Mouse (Mus musculus): ENCODE data around the gene Pdss2.
"Not testable (repeated sequence)": the region's sequence is repeated elsewhere in the genome, so short reads cannot be mapped to it uniquely, and the experiment has no call there.

Gene Pdss2

GRCm38 (mm10) chr10:43373035-43373434, 151.7 kb downstream of the Pdss2 start:
- no peak for DNase-seq (ENCODE audit: low read depth, low spot score)

GRCm38 (mm10) chr10:43373666-43374065, 152.4 kb downstream of the Pdss2 start:
- no peak for DNase-seq (ENCODE audit: low read depth, low spot score)

- DNase-seq (ENCODE audit: low read depth, low spot score): peak; percentile 19
These were observed 154.0 kb downstream of the Pdss2 start for GRCm38 (mm10) chr10:43375286-43375685.

GRCm38 (mm10) chr10:43376749-43377148, 155.5 kb downstream of the Pdss2 start:
- no peak for DNase-seq (ENCODE audit: low read depth, low spot score)

GRCm38 (mm10) chr10:43378279-43378678, 157.0 kb downstream of the Pdss2 start:
- peak; percentile 40 for DNase-seq (ENCODE audit: low read depth, low spot score)

- no peak for DNase-seq (ENCODE audit: low read depth, low spot score)
These were observed 157.7 kb downstream of the Pdss2 start for GRCm38 (mm10) chr10:43378732-43379644.

- DNase-seq (ENCODE audit: low read depth, low spot score): no peak
These were observed 161.4 kb downstream of the Pdss2 start for GRCm38 (mm10) chr10:43382660-43383059.

- DNase-seq (ENCODE audit: low read depth, low spot score): no peak
These were observed 163.3 kb downstream of the Pdss2 start for GRCm38 (mm10) chr10:43384623-43385022.

GRCm38 (mm10) chr10:43392921-43393320, 171.6 kb downstream of the Pdss2 start:
- DNase-seq (ENCODE audit: low read depth, low spot score): no peak

- no peak for DNase-seq (ENCODE audit: low read depth, low spot score)
These were observed 172.5 kb downstream of the Pdss2 start for GRCm38 (mm10) chr10:43393818-43394217.

GRCm38 (mm10) chr10:43395824-43396223, 174.5 kb downstream of the Pdss2 start:
- no peak for DNase-seq (ENCODE audit: low read depth, low spot score)

GRCm38 (mm10) chr10:43399596-43400316, 178.5 kb downstream of the Pdss2 start:
- no peak for DNase-seq (ENCODE audit: low read depth, low spot score)

- DNase-seq (ENCODE audit: low read depth, low spot score): no peak
These were observed 184.8 kb downstream of the Pdss2 start for GRCm38 (mm10) chr10:43406107-43406506.

GRCm38 (mm10) chr10:43406885-43407284, 185.6 kb downstream of the Pdss2 start:
- DNase-seq (ENCODE audit: low read depth, low spot score): no peak

GRCm38 (mm10) chr10:43409506-43410230, 188.4 kb downstream of the Pdss2 start:
- no peak for DNase-seq (ENCODE audit: low read depth, low spot score)

- DNase-seq (ENCODE audit: low read depth, low spot score): not testable (repeated sequence)
These were observed 189.9 kb downstream of the Pdss2 start for GRCm38 (mm10) chr10:43411164-43411563.

GRCm38 (mm10) chr10:43417346-43417745, 196.1 kb downstream of the Pdss2 start:
- no peak for DNase-seq (ENCODE audit: low read depth, low spot score)

GRCm38 (mm10) chr10:43420660-43421413, 199.6 kb downstream of the Pdss2 start:
- no peak for DNase-seq (ENCODE audit: low read depth, low spot score)

- DNase-seq (ENCODE audit: low read depth, low spot score): no peak
These were observed 200.9 kb downstream of the Pdss2 start for GRCm38 (mm10) chr10:43422061-43422770.

- DNase-seq (ENCODE audit: low read depth, low spot score): no peak
These were observed 203.3 kb downstream of the Pdss2 start for GRCm38 (mm10) chr10:43424545-43424944.

GRCm38 (mm10) chr10:43430606-43431005, 209.3 kb downstream of the Pdss2 start:
- no peak for DNase-seq (ENCODE audit: low read depth, low spot score)

Measured in skeletal muscle tissue, adult 2 months (tissue).